Comparison of ENCODE assay signal across 7 mouse cellular contexts in the genomic region with DNA sequence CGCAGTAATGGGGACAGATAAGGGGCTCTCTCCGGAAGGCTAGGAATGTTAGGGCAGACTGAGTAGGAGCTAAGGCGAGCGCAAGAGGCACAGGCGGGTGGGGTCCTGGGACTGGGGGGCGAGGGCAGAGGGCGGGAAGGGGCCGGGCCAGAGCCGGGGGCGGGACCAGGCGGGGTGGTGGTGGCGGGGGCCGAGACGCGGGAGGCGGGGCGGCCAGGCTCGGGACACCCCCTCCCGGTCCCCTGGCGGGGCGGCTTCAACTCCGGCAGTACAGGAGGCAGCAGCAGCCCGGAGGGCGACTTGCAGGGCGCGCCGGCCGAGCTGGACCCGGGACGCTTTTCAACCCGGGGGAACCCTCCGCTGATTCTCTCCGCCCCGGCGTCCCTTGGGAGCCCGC. TPM values are rescaled to one million over a fixed set of nuclear protein-coding genes. Genes with fewer than 3 reads are reported as not detected.
A peak's percentile ranks its signal among the peaks of the same experiment; 100 is the strongest.
DNase-seq lines count a peak whose midpoint lies in the region; ATAC-seq lines count a peak whose summit lies in the region.

A gene (plus strand): TSS at position 253 of the 397 bp plus-strand sequence.

- H3K27ac ChIP-seq in hindbrain, embryonic 14.5 days: peak within 1 kb of the TSS; percentile 76

- H3K4me2 ChIP-seq in hindbrain, embryonic 14.5 days (replicated peaks): peak within 1 kb of the TSS; percentile 99

- H3K27me3 ChIP-seq in hindbrain, embryonic 14.5 days (ENCODE audit: control insufficient read depth, insufficient read depth, low read length): peaks cover 19% of the 10 kb centered on the region; the same call in 1 of the 2 replicates

- H3K4me1 ChIP-seq in hindbrain, embryonic 14.5 days (replicated peaks; ENCODE audit: control insufficient read depth, insufficient read depth, low read length): peaks cover 31% of the 10 kb centered on the region

- no peaks in the 10 kb centered on the region for H3K36me3 ChIP-seq in hindbrain, embryonic 14.5 days (replicated peaks; ENCODE audit: control insufficient read depth, insufficient read depth)

- H3K9ac ChIP-seq in hindbrain, embryonic 14.5 days: peak within 1 kb of the TSS; percentile 74

- peak; percentile 54 for ATAC-seq in hindbrain, embryonic 14.5 days (ENCODE audit: low FRiP score)

- WGBS in hindbrain, embryonic 14.5 days: under 1% methylated on average over 31 of the region's 36 CpGs

- DNase-seq in ES-CJ7 (ENCODE audit: low read depth, low spot score): peak; percentile 17
- peak; percentile 80 for DNase-seq in adrenal gland, adult 2 months
- DNase-seq in gastrocnemius, adult 8-10 months (ENCODE audit: low spot score in 2 of 2): peak; percentile 48 to 58
- no peak for DNase-seq in hindbrain, embryonic 14.5 days (ENCODE audit: low spot score)
- peak in 1 of 2 experiments; percentile 83 for DNase-seq in left cerebral cortex, postnatal 10 days (ENCODE audit: extremely low spot score in 1 of 2, low spot score in 2 of 2)
- DNase-seq in lung, postnatal 4 days: peak; percentile 82 to 90
- peak; percentile 89 for DNase-seq in yolk sac, embryonic 10.5 days (ENCODE audit: low spot score)

- peak within 1 kb of the TSS; percentile 66 for H3K4me3 ChIP-seq in hindbrain, embryonic 14.5 days (replicated peaks; ENCODE audit: low read length)

- no peaks in the 10 kb centered on the region for H3K9me3 ChIP-seq in hindbrain, embryonic 14.5 days (ENCODE audit: control insufficient read depth, low read length)

- intact Hi-C loops in left cerebral cortex, postnatal 10 days (cut with DNase I): no loop called here

RNA-seq across cellular contexts. Expression of the gene that starts here (rescaled TPM):
- total RNA-seq in adrenal gland, adult 2 months (2021): 1 to 10 TPM; 3.5 to 6.5 TPM
- 2.0 and 2.4 TPM in 2 replicates for polyA plus RNA-seq in adrenal gland, adult 2 months (2012; rRNA removed)
- total RNA-seq in gastrocnemius, adult 8-10 months (2022): 1 to 10 TPM; 6.9 to 9.4 (median 9.2) TPM
- 4.1 and 4.5 TPM in 2 replicates for polyA plus RNA-seq in hindbrain, embryonic 14.5 days (2014; fragmentation: Nextera tagmentation; extraction: Ambion mirVana)
- total RNA-seq in left cerebral cortex, postnatal 10 days (2021): 10 to 100 TPM; 26.3 to 26.4 TPM
